ENCODE assay signal across 8 mouse cellular contexts in genomic region chr9:36795556-36795955, GRCm38 (mm10). TPM values are rescaled to one million over a fixed set of nuclear protein-coding genes. Genes with fewer than 3 reads are reported as not detected.
DNase-seq lines count a peak whose midpoint lies in the region; ATAC-seq and TF ChIP-seq lines count a peak whose summit lies in the region.

No protein-coding gene starts in this region.

- no peaks in the 10 kb centered on the region for H3K27me3 ChIP-seq in forebrain, postnatal 0 days (ENCODE audit: insufficient read depth, low read length)
- peaks cover 3% of the 10 kb centered on the region; the same call in 1 of the 2 replicates for H3K27me3 ChIP-seq in neural tube, embryonic 14.5 days (ENCODE audit: control insufficient read depth, insufficient read depth, low read length)

- 94% methylated on average over 1 of the region's 1 CpGs for WGBS in forebrain, postnatal 0 days
- 87% methylated on average over 1 of the region's 1 CpGs for WGBS in neural tube, embryonic 14.5 days

- no peak overlapping the region for H3K4me3 ChIP-seq in forebrain, postnatal 0 days (ENCODE audit: low read depth, low read length)
- H3K4me3 ChIP-seq in neural tube, embryonic 14.5 days (ENCODE audit: low read depth, low read length) = no peak overlapping the region; the same call in 1 of the 2 replicates

- TF ChIP-seq CTCF in forebrain, postnatal 0 days (IDR thresholded peaks at IDR 0.05; ENCODE audit: low read depth) = no peak

- peak; percentile 16 for DNase-seq in cerebellum, adult 9-10 months
- no peak for DNase-seq in cerebellum, adult 8-10 months
- DNase-seq in lung, postnatal 25 days (ENCODE audit: low spot score) = peak; percentile 2
- DNase-seq in lung, postnatal 10 days = no peak
- DNase-seq in forebrain, postnatal 0 days = no peak
- no peak for DNase-seq in ovary, postnatal 36 days (ENCODE audit: low spot score)
- no peak for DNase-seq in layer of hippocampus, postnatal 10 days (ENCODE audit: low spot score in 2 of 2)

- H3K36me3 ChIP-seq in forebrain, postnatal 0 days (ENCODE audit: insufficient read depth) = peaks cover 13% of the 10 kb centered on the region; the same call in 1 of the 2 replicates
- peaks cover 7% of the 10 kb centered on the region; the same call in 1 of the 2 replicates for H3K36me3 ChIP-seq in neural tube, embryonic 14.5 days (ENCODE audit: control insufficient read depth, insufficient read depth, low read length)

- no peaks in the 10 kb centered on the region for H3K9me3 ChIP-seq in forebrain, postnatal 0 days (ENCODE audit: low read length)
- no peaks in the 10 kb centered on the region for H3K9me3 ChIP-seq in neural tube, embryonic 14.5 days (ENCODE audit: control insufficient read depth, low read length)

- H3K9ac ChIP-seq in forebrain, postnatal 0 days = no peak overlapping the region
- H3K9ac ChIP-seq in neural tube, embryonic 14.5 days (replicated peaks; ENCODE audit: low read depth, low read length) = no peak overlapping the region

- H3K4me1 ChIP-seq in forebrain, postnatal 0 days (ENCODE audit: insufficient read depth) = peaks cover 10% of the 10 kb centered on the region; the same call in 1 of the 2 replicates
- peaks cover 8% of the 10 kb centered on the region for H3K4me1 ChIP-seq in neural tube, embryonic 14.5 days (ENCODE audit: control insufficient read depth, insufficient read depth, low read length)

- no peak overlapping the region for H3K27ac ChIP-seq in forebrain, postnatal 0 days (ENCODE audit: low read depth, low read length)
- H3K27ac ChIP-seq in neural tube, embryonic 14.5 days (ENCODE audit: low read depth, low read length) = no peak overlapping the region

- peak overlapping the region; percentile 87 for H3K4me2 ChIP-seq in forebrain, postnatal 0 days (ENCODE audit: low read depth)
- peak overlapping the region; percentile 84 for H3K4me2 ChIP-seq in neural tube, embryonic 14.5 days (ENCODE audit: low read depth, low read length)

- no peak for ATAC-seq in forebrain, postnatal 0 days
- ATAC-seq in neural tube, embryonic 14.5 days (ENCODE audit: low read depth) = no peak

RNA-seq across cellular contexts. Expression of gene Ei24, which starts 1.6 kb away (rescaled TPM):
- total RNA-seq in forebrain, postnatal 0 days (2014; rRNA removed) = 93.8 and 103 TPM in 2 replicates
- polyA plus RNA-seq in forebrain, postnatal 0 days (2015; fragmentation: Nextera tagmentation; extraction: Ambion mirVana) = 101 and 112 TPM in 2 replicates
- 50.2 and 72.6 TPM in 2 replicates for polyA plus RNA-seq in neural tube, embryonic 14.5 days (2014; fragmentation: Nextera tagmentation; extraction: Ambion mirVana)
- total RNA-seq in layer of hippocampus, postnatal 10 days (2021) = 100 to 1,000 TPM; 108 TPM

RNA-seq across cellular contexts. Expression of gene Fez1, which starts 26.1 kb away (rescaled TPM):
- total RNA-seq in forebrain, postnatal 0 days (2014; rRNA removed) = 586 and 786 TPM in 2 replicates
- 644 and 657 TPM in 2 replicates for polyA plus RNA-seq in forebrain, postnatal 0 days (2015; fragmentation: Nextera tagmentation; extraction: Ambion mirVana)
- polyA plus RNA-seq in neural tube, embryonic 14.5 days (2014; fragmentation: Nextera tagmentation; extraction: Ambion mirVana) = 664 and 692 TPM in 2 replicates
- 100 to 1,000 TPM; 344 to 347 TPM for total RNA-seq in layer of hippocampus, postnatal 10 days (2021)

RNA-seq across cellular contexts. Expression of gene Stt3a, which starts 28.1 kb away (rescaled TPM):
- 39.2 and 53.9 TPM in 2 replicates for total RNA-seq in forebrain, postnatal 0 days (2014; rRNA removed)
- polyA plus RNA-seq in forebrain, postnatal 0 days (2015; fragmentation: Nextera tagmentation; extraction: Ambion mirVana) = 46.8 and 67.5 TPM in 2 replicates
- 64.4 and 81.0 TPM in 2 replicates for polyA plus RNA-seq in neural tube, embryonic 14.5 days (2014; fragmentation: Nextera tagmentation; extraction: Ambion mirVana)
- total RNA-seq in layer of hippocampus, postnatal 10 days (2021) = 10 to 100 TPM; 77.9 to 79.1 TPM

Comparison
In these comparisons a context has a peak if more than half of its experiments do, and no peak if none do; other contexts are left out.
1. DNase-seq: peak in cerebellum, adult 9-10 months (single experiment) and lung, postnatal 25 days (single experiment); none in cerebellum, adult 8-10 months (single experiment), lung, postnatal 10 days (single experiment), forebrain, postnatal 0 days (single experiment), ovary, postnatal 36 days (single experiment) and layer of hippocampus, postnatal 10 days (0 of 2).